In genomic region chr1:93342648-93343503, GRCm38 (mm10) we compare ENCODE assay signal across 8 mouse cellular contexts. TPM values are rescaled to one million over a fixed set of nuclear protein-coding genes. Genes with fewer than 3 reads are reported as not detected.
DNase-seq lines count a peak whose midpoint lies in the region; ATAC-seq and TF ChIP-seq lines count a peak whose summit lies in the region.

TSS of gene Ppp1r7 (plus strand) at chr1:93342854.
TSS of gene Pask (minus strand) at chr1:93343482.

- peak within 1 kb of the TSS; percentile 92 for H3K27ac ChIP-seq in hindbrain, embryonic 10.5 days
- H3K27ac ChIP-seq in lung, postnatal 0 days (ENCODE audit: low read length) = peak within 1 kb of the TSS; percentile 61; the same call in 1 of the 2 replicates

- TF ChIP-seq EP300 in lung, postnatal 0 days (IDR thresholded peaks at IDR 0.05) = no peak

- peak; percentile 93 for ATAC-seq in frontal cortex, adult (ENCODE audit: low TSS enrichment)
- peak; percentile 96 for ATAC-seq in lung, postnatal 0 days

- peak within 1 kb of the TSS; percentile 75 for H3K9ac ChIP-seq in lung, postnatal 0 days (replicated peaks; ENCODE audit: low read depth)

- H3K36me3 ChIP-seq in hindbrain, embryonic 10.5 days = peaks cover 23% of the 10 kb centered on the region
- H3K36me3 ChIP-seq in lung, postnatal 0 days (ENCODE audit: insufficient read depth, low read length) = no peaks in the 10 kb centered on the region

- peak; percentile 95 for DNase-seq in MN1 (ENCODE audit: low spot score)
- DNase-seq in cerebellum, adult 9-10 months = peak; percentile 95
- DNase-seq in hindbrain, embryonic 10.5 days (ENCODE audit: low spot score) = peak; percentile 98
- peak; percentile 97 for DNase-seq in layer of hippocampus, adult 9-11 months
- DNase-seq in lung, postnatal 0 days (ENCODE audit: low spot score) = peak; percentile 97
- peak; percentile 87 for DNase-seq in ovary, postnatal 14 days (ENCODE audit: low spot score)
- DNase-seq in thymus, postnatal 14 days = peak; percentile 94

- peak within 1 kb of the TSS; percentile 84 for H3K4me2 ChIP-seq in lung, postnatal 0 days (replicated peaks; ENCODE audit: low read depth, low read length)

- H3K27me3 ChIP-seq in hindbrain, embryonic 10.5 days (ENCODE audit: insufficient read depth, poor library complexity, severe bottlenecking) = no peaks in the 10 kb centered on the region
- no peaks in the 10 kb centered on the region for H3K27me3 ChIP-seq in lung, postnatal 0 days (replicated peaks; ENCODE audit: insufficient read depth, low read length)

- H3K4me1 ChIP-seq in hindbrain, embryonic 10.5 days (replicated peaks) = peaks cover 24% of the 10 kb centered on the region
- peaks cover 7% of the 10 kb centered on the region; the same call in 1 of the 2 replicates for H3K4me1 ChIP-seq in lung, postnatal 0 days (ENCODE audit: insufficient read depth, low read depth, low read length)

- TF ChIP-seq CTCF in lung, postnatal 0 days (IDR thresholded peaks at IDR 0.05) = no peak

- under 1% methylated on average over 63 of the region's 63 CpGs for WGBS in hindbrain, embryonic 10.5 days
- under 1% methylated on average over 57 of the region's 63 CpGs for WGBS in lung, postnatal 0 days

- peak within 1 kb of the TSS; percentile 96 for H3K4me3 ChIP-seq in hindbrain, embryonic 10.5 days
- H3K4me3 ChIP-seq in lung, postnatal 0 days (ENCODE audit: low read depth, low read length) = peak within 1 kb of the TSS; percentile 91

- no peaks in the 10 kb centered on the region for H3K9me3 ChIP-seq in hindbrain, embryonic 10.5 days
- no peaks in the 10 kb centered on the region for H3K9me3 ChIP-seq in lung, postnatal 0 days (ENCODE audit: low read length)

RNA-seq across cellular contexts. Expression of gene Ppp1r7, which starts in this region (rescaled TPM):
- polyA plus RNA-seq in hindbrain, embryonic 10.5 days (2016; fragmentation: Nextera tagmentation; extraction: Ambion mirVana) = 74.2 and 78.5 TPM in 2 replicates
- 28.6 and 31.4 TPM in 2 replicates for polyA plus RNA-seq in lung, postnatal 0 days (2015; fragmentation: Nextera tagmentation; extraction: Ambion mirVana)

RNA-seq across cellular contexts. Expression of gene Pask, which starts in this region (rescaled TPM):
- polyA plus RNA-seq in hindbrain, embryonic 10.5 days (2016; fragmentation: Nextera tagmentation; extraction: Ambion mirVana) = 19.7 and 29.7 TPM in 2 replicates
- polyA plus RNA-seq in lung, postnatal 0 days (2015; fragmentation: Nextera tagmentation; extraction: Ambion mirVana) = 1.4 and 1.8 TPM in 2 replicates

Comparison
In these comparisons a context has a peak if more than half of its experiments do, and no peak if none do; other contexts are left out.
1. Peak in every context shown above with its lines: DNase-seq, ATAC-seq, H3K4me3 ChIP-seq and H3K27ac ChIP-seq.